Mouse (Mus musculus) erythroblast, adult 5-6 weeks (primary cell): ENCODE results near the gene Stard7. TPM values are rescaled to one million over a fixed set of nuclear protein-coding genes. Genes with fewer than 3 reads are reported as not detected.
A peak's percentile ranks its signal among the peaks of the same experiment; 100 is the strongest.

Experiments used
- ATAC-seq: replicated peaks from 2 replicates; pipeline ENCODE4 v1.8.0; 2016; ENCODE audit warnings: moderate number of reproducible peaks, mild to moderate bottlenecking, moderate TSS enrichment, inconsistent platforms; ENCODE audit not compliant: poor library complexity, low FRiP score, severe bottlenecking
- total RNA-seq, 2 experiments: library from RNA; stranded (forward) in 1 of 2; stranded (reverse) in 1 of 2; fragments of 150-400 nt in 1 of 2; fragments of 200-764, 138-1000 nt in 1 of 2; gene quantifications; 2 replicates each; pipeline versions ENCODE4 v1.2.3 to v1.2.4; 2015 to 2017; ENCODE audit warnings: low replicate concordance in 2 of 2

The Stard7 gene
- total RNA-seq, 2 experiments from 2014 or later = 15.4 to 33.6 TPM

DNA sequence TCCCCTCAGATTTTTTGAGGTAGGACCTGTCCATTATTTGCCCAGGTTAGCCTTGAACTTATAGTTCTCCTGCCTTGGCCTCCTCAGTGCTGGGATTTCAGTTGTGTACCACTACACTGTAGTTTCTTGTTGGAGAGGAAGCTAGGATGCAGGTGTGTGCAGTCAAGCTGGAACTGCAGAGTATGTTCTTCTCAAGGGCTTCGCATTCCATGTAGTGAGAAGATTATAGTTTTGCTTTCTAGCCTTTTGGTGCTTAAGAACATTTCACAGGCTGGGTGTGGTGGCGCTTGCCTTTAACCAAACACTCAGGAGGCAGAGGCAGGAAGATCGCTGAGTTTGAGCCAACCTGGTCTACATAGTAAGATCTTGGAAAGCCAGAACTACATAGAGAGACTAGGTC lies 2.8 kb downstream of the Stard7 start:
- no peak for ATAC-seq

GRCm38 (mm10) chr2:127274590-127274989 lies 4.6 kb downstream of the Stard7 start:
- ATAC-seq = no peak

DNA sequence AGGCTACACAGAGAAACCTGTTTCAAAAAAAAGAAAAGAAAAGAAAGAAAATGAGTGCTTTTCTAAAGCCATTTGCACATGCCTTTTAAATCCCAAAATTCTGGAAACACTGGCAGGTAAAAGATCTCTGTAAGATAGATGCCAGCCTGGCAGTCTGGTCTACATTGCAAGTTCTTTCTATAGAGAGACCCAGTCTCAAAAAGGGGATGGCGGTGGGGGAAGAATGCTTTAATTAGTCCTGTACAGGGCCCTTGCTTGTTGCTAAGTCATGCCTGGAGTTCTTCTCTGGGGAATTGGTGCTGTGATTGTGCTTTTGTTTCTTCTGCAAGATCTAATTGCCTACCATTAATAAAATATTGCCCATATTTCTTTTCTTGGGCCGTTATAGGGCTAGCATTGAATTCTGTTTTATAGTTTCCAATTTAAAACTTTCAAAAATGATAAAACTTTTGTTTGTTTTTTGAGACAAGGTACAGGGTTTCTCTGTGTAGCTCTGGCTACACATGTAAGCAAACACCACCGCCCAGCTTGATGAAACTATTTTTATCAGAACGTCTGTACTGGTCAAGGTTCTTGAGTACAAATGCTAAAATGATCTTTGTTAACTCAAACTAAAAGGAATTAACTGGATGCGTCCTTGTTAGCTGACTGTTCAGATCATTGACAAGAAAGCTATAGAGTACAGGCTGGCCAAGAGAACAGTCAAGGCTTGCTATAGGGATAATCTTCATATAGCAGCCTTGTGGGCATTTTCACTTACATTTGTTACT lies 5.7 kb downstream of the Stard7 start:
- ATAC-seq = no peak

DNA sequence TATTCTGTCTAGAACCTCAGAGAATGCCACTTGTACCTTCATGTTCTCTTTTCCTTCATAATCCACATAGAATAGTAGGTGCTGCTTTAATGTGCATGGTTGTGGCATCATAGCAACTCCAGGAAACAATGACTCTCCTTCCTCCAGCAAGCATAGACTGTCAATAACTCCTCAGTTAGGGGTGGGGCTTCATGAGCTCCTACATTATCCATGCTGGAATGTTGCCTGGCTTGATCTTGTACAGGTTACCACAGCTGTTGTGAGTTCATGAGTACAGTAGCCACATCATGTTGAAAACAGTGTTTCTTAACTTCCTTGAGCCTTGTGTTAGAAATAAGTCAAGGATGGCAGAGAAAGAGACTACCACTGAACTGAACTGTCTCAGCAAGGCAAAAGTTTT lies 8.1 kb downstream of the Stard7 start:
- no peak for ATAC-seq

- no peak for ATAC-seq
Observed at GRCm38 (mm10) chr2:127292250-127292649, 22.2 kb downstream of the Stard7 start.

- no peak for ATAC-seq
Observed at GRCm38 (mm10) chr2:127297001-127297805, 27.2 kb downstream of the Stard7 start.

- no peak for ATAC-seq
Observed at GRCm38 (mm10) chr2:127298056-127298455, 28.0 kb downstream of the Stard7 start.

DNA sequence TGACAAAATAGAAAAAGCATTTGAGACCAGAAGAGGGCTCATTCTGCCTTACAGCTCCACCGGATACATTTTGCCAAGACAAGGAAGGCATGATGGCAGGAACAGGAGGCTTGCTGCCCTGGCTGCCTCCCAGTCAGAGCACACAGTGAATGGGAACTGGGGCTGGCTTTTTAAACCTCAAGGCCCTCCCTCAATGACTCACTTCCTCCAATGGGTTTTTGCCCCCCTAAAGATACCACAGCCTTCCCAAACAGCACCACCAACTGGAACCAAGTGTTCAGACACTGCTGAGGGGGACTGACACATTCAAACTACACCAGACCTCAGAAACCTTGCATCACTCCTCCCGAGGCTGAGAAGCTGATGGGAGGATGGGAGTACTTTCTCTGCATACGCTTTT lies 30.7 kb downstream of the Stard7 start:
- ATAC-seq = no peak

DNA sequence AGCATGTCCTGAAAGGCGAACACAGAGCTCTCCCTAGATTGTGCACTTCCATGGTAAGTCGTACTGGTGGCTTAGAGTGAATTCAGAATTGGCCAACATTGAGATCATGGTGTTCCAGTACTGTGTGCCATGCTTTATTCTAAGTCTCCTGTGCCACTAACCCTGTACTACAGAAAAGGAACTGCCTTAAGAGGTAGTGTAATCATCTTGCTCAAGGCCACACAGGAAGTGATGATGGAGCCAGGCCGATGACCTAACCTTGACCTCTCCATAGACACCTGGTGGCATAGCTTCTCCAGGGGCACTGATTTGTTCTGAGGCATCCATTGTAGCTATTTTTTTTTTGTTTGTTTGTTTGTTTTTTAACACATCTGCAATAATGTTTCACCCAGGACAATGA lies 31.9 kb downstream of the Stard7 start:
- 0 out of 2 replicates have a peak, but pooled peaks have one; percentile 21 for ATAC-seq

DNA sequence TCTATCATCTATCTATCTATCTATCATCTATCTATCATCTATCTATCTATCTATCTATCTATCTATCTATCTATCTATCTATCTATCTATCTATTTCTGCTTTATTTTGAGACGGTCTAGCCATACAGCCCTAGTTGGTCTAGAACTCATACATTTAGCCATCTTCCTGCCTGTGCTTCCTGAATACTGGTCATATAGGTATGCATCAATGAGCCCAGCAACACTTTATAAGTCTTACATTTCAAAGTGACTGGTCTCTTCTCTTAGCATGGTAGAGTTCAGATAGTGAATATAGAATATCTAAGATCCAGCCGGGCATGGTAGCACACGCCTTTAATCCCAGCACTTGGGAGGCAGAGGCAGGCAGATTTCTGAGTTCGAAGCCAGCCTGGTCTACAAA lies 34.2 kb downstream of the Stard7 start:
- peak; percentile 45; the same call in 1 of the 2 replicates for ATAC-seq

DNA sequence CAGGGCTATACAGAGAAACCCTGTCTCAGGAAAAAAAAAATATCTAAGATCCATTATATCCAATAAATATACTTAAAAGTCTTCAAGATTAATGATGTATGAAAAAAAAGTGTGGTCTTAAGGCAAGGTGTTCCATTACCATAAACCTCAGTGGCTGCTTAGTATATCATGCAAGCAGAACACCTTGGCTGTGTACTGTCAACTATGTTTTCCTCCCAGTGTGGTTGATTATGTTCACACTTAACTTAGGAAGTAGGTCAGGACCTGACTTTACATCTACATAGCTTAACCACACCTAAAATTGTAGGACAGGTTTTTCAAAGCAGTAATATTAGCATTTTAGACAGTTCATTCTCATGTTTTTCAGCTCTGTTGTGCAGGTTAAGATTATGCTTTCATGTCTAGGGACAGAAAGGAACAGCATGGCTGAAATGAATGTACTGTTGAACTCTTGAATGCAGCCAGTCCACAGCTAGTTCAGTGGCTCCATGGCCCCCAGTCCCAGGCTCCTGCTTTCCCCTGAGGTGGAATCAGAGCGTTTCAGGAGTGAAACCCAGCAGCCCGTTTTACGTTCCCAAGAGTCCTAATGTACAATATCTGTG lies 34.7 kb downstream of the Stard7 start:
- peak; percentile 54 for ATAC-seq

DNA sequence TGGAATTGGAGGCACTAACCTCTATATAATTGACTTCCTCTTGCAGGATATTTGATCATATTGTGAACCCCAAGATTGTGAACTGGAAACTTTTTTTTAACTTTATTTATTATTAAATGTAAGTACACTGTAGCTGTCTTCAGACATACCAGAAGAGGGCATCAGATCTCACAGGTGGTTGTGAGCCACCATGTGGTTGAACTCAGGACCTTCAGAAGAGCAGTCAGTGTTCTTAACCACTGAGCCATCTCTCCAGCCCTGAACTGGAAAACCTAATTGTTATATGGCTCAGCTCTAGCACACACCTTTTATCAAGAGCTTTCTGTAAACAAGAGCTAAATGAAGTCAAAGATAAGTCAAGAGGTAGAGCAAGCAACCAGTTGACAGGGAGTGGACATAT lies 36.1 kb downstream of the Stard7 start:
- ATAC-seq = no peak

DNA sequence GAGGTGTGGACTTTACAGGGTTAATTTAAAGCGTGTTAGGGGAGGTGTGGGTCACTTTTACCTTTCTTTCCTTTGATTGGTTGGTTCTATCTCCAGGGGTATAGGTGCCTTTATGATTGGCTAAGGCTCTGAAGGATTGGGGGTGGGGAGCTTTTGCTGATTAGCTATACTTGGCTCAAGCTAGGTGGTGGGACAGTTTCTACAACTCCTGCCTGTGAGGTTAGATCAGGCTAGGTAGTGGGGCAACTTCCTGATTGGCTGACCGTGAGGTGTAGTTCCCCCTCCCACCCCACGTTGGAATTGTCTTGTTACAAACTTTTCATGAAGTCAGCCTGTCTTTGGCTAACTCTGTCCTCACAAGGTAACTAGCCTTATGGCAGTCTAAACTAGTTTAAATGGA lies 37.2 kb downstream of the Stard7 start:
- ATAC-seq = no peak

DNA sequence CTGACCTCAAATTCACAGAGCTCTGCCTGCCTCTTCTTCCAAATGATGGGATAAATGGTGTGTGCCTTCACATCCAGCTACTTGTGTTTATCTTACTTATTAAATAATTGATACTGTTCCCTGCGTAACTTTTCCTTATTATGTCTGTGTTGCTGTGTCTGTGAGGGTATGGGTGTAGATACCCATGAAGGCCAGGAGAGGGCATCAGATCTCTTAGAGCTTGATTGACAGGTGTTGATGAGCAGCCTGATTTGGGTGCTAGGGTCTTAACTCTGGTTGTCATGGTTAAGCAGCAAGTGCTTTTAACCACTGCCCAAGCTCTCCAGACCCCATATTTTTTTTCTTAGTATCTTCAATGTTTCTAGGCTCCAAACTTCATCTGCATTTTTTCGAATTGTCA lies 38.6 kb downstream of the Stard7 start:
- no peak for ATAC-seq

DNA sequence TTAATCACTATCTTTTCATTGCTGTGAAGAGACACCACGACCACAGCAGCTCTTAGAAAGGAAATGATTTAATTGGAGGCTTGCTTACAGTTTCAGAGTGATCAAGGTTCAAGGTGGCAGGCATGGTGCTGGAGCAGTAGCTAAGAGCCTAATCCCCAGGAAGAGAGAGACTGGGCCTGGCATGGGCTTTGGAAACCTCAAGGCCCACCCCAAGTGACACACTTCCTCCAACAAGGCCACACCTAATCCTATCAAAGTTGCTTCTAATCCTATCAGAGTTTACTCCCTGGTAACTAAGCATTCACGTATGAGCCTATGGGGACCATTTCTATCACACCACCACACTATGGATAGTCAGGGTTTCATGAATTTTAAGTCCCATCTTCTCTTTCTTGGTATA lies 40.2 kb downstream of the Stard7 start:
- ATAC-seq = no peak

- no peak for ATAC-seq
Observed at GRCm38 (mm10) chr2:127310685-127311084, 40.7 kb downstream of the Stard7 start.

- ATAC-seq = no peak
Observed at GRCm38 (mm10) chr2:127311193-127311592, 41.2 kb downstream of the Stard7 start.

- ATAC-seq = no peak
Observed at GRCm38 (mm10) chr2:127312801-127313200, 42.8 kb downstream of the Stard7 start.

- no peak for ATAC-seq
Observed at GRCm38 (mm10) chr2:127313878-127314277, 43.9 kb downstream of the Stard7 start.

GRCm38 (mm10) chr2:127314467-127315154 lies 44.6 kb downstream of the Stard7 start:
- ATAC-seq = no peak
